Mouse (Mus musculus) G1E (cell line): Measurements from ENCODE around the gene Scamp1. TPM values are rescaled to one million over a fixed set of nuclear protein-coding genes. Genes with fewer than 3 reads are reported as not detected.

Source experiments
- ATAC-seq: 2 replicates; pipeline ENCODE4 v1.8.0; 2016; ENCODE audit warnings: mild to moderate bottlenecking; ENCODE audit not compliant: insufficient number of reproducible peaks, poor library complexity, low FRiP score, severe bottlenecking; ENCODE audit errors: extremely low read depth
- DNase-seq: peaks from one replicate; pipeline ENCODE4 v3.0.0; 2012; ENCODE audit warnings: low spot score
- H3K27me3 ChIP-seq: 2 replicates; pipeline ENCODE4 v1.6.1; 2012; ENCODE audit warnings: mild to moderate bottlenecking, low read length, inconsistent platforms; ENCODE audit not compliant: insufficient read depth
- H3K36me3 ChIP-seq: replicated peaks from 2 replicates; pipeline ENCODE3; 2012; ENCODE audit warnings: mild to moderate bottlenecking, inconsistent platforms
- H3K4me1 ChIP-seq: 2 replicates; pipeline ENCODE4 v1.6.1; 2012; ENCODE audit warnings: low read depth, low read length, inconsistent platforms, mixed read lengths; ENCODE audit not compliant: insufficient read depth
- H3K4me3 ChIP-seq: 2 replicates; pipeline ENCODE4 v1.5.1; 2012; ENCODE audit warnings: low read depth, mild to moderate bottlenecking, inconsistent platforms, low read length, moderate library complexity, mixed read lengths
- H3K9me3 ChIP-seq: replicated peaks from 2 replicates; pipeline ENCODE4 v1.6.1; 2012; ENCODE audit warnings: inconsistent platforms
- CTCF ChIP-seq: IDR thresholded peaks from 2 replicates; pipeline ENCODE4 v1.5.1; 2012; ENCODE audit warnings: low read depth, low read length, inconsistent platforms, mixed read lengths
- GATA1 ChIP-seq: IDR thresholded peaks from 2 replicates; pipeline ENCODE4 v1.6.1; 2012; ENCODE audit warnings: borderline replicate concordance, low read length, inconsistent platforms, mixed read lengths
- GATA2 ChIP-seq: IDR thresholded peaks from 2 replicates; pipeline ENCODE4 v1.6.1; 2012; ENCODE audit warnings: low read depth, low read length, inconsistent platforms, borderline replicate concordance
- POLR2AphosphoS5 ChIP-seq: IDR thresholded peaks from 2 replicates; pipeline ENCODE4 v1.6.1; 2012; ENCODE audit warnings: low read depth, low read length, inconsistent platforms; ENCODE audit not compliant: insufficient replicate concordance
- TAL1 ChIP-seq: conservative IDR thresholded peaks from 2 replicates; pipeline ENCODE4 v1.6.1; 2012; ENCODE audit warnings: low read depth, low read length, inconsistent platforms, mixed read lengths
- polyA plus RNA-seq: library from polyadenylated mRNA; stranded (reverse); fragments of >175 nt; gene quantifications from 2 replicates; pipeline ENCODE4 v1.2.3, GENCODE M21; 2012
- total RNA-seq, 2 experiments: library from RNA; stranded (forward) in 1 of 2; stranded (reverse) in 1 of 2; fragments of 200-1000 nt in 1 of 2; fragments of >200 nt in 1 of 2; fragmentation: Nextera tagmentation in 1 of 2; gene quantifications; 2 replicates each; pipeline ENCODE4 v1.2.3; 2014 to 2017

Scamp1 gene
- total and polyA plus RNA-seq, 3 experiments: 0.05 TPM; not detected in 2

- no peak overlapping the region; the same call in 1 of the 2 replicates for H3K4me3 ChIP-seq
- DNase-seq: no peak
- TF ChIP-seq CTCF: no peak
- TF ChIP-seq GATA2: no peak
- no peak for TF ChIP-seq GATA1
- TF ChIP-seq TAL1: no peak
- TF ChIP-seq POLR2AphosphoS5: no peak
- H3K9me3 ChIP-seq: no peaks in the 10 kb centered on the region
- peaks cover 14% of the 10 kb centered on the region for H3K27me3 ChIP-seq
- H3K4me1 ChIP-seq: no peaks in the 10 kb centered on the region
- no peaks in the 10 kb centered on the region for H3K36me3 ChIP-seq
- ATAC-seq: no peak
These were observed 14.6 kb upstream of the Scamp1 start for GRCm38 (mm10) chr13:94300232-94300631.

- Histone ChIP-seq H3K4me1 (no peaks in the 10 kb centered on the region), H3K9me3 (no peaks in the 10 kb centered on the region), H3K27me3 (peaks cover 15% of the 10 kb centered on the region), H3K4me3 (no peak overlapping the region), H3K36me3 (no peaks in the 10 kb centered on the region)
- no peak for ATAC-seq
- DNase-seq: no peak
- TF ChIP-seq POLR2AphosphoS5: no peak
- TF ChIP-seq TAL1: no peak
- no peak for TF ChIP-seq GATA1
- TF ChIP-seq CTCF: no peak
- TF ChIP-seq GATA2: no peak
These were observed 12.7 kb upstream of the Scamp1 start for GRCm38 (mm10) chr13:94298401-94298800.

- no peak for ATAC-seq
These were observed 10.7 kb upstream of the Scamp1 start for GRCm38 (mm10) chr13:94296371-94296770.

DNA sequence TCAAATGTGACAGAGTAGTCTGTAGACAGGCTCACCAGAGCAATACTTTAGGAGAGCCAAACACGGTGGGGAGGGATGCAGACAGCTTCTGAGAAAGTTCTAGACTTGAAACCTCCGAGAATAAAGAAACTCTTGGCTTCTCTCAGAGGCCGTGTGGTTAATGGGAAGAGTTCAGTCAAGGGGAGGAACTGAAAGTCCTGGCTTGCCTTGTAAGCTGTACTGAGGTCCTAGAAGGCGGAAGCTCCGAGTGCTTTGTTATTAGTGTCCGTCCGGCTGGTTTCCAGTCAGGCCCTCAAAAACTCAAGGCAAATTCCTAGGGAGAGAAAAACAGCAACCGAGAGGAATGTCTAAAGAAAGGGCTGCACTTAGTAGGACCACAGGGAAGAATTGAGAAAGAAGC, 10.3 kb upstream of the Scamp1 start:
- H3K4me1 ChIP-seq: no peaks in the 10 kb centered on the region
- H3K4me3 ChIP-seq: no peak overlapping the region
- DNase-seq (no peak), ATAC-seq (no peak)
- no peaks in the 10 kb centered on the region for H3K9me3 ChIP-seq
- H3K36me3 ChIP-seq: no peaks in the 10 kb centered on the region
- peaks cover 8% of the 10 kb centered on the region for H3K27me3 ChIP-seq
- TF ChIP-seq POLR2AphosphoS5: no peak
- no peak for TF ChIP-seq GATA1
- no peak for TF ChIP-seq GATA2
- no peak for TF ChIP-seq CTCF
- no peak for TF ChIP-seq TAL1

More at GRCm38 (mm10) chr13:94296371-94296770, 10.7 kb upstream of the Scamp1 start:
- TF ChIP-seq TAL1 (no peak), GATA1 (no peak), GATA2 (no peak), POLR2AphosphoS5 (no peak), CTCF (no peak)
- Histone ChIP-seq H3K4me1 (no peaks in the 10 kb centered on the region), H3K36me3 (no peaks in the 10 kb centered on the region), H3K9me3 (no peaks in the 10 kb centered on the region), H3K4me3 (no peak overlapping the region), H3K27me3 (peaks cover 8% of the 10 kb centered on the region)
- no peak for DNase-seq

GRCm38 (mm10) chr13:94294886-94295285, 9.2 kb upstream of the Scamp1 start:
- ATAC-seq: no peak
- H3K36me3 ChIP-seq: no peaks in the 10 kb centered on the region
- peaks cover 7% of the 10 kb centered on the region; the same call in 1 of the 2 replicates for H3K27me3 ChIP-seq
- no peak overlapping the region for H3K4me3 ChIP-seq
- H3K4me1 ChIP-seq: no peaks in the 10 kb centered on the region
- DNase-seq: no peak
- H3K9me3 ChIP-seq: no peaks in the 10 kb centered on the region
- TF ChIP-seq CTCF (no peak), POLR2AphosphoS5 (no peak), TAL1 (no peak), GATA2 (no peak), GATA1 (no peak)

DNA sequence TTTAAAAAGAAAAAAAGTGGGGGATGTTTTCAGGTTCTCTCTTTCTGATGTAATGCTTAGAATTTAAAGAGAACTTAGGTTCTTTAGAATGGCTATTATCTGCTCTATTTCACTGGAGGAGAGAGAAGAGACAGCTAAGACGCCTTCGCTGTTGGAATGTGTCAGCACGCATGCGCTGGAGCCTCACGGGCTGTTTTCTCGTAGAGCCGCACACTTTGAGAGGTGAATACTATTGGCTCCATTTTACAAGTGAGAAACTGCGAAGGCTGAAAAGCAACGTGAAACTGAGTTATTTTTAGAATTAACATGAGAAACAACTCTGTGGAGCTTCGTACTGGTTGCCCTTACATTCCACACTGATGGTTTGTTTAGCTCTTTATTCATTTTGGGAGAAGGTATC, 8.3 kb upstream of the Scamp1 start:
- DNase-seq (no peak), ATAC-seq (no peak)
- H3K27me3 ChIP-seq: peaks cover 7% of the 10 kb centered on the region; the same call in 1 of the 2 replicates

DNA sequence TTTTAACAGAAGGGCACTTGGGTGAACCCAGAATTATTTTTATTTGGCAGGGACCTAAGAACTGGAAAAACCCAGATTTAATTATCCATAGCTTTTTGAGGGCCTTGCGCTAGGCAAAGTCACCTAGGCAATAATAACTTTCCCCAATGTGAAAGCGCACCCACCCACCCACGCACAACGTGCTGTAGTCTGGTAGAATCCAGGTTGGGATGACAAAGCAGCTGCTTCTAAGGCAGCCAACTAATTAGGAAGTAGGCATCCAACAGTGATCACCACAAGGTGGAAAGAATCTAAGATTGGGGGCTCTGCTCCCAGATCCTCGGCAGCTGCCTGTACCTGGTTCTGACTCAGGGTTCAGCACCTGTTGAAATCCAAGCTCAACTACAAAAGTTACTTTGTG, 538 bp upstream of the Scamp1 start:
- Histone ChIP-seq H3K4me3 (no peak overlapping the region), H3K36me3 (no peaks in the 10 kb centered on the region), H3K27me3 (peaks cover 7% of the 10 kb centered on the region; the same call in 1 of the 2 replicates), H3K9me3 (peaks cover 8% of the 10 kb centered on the region), H3K4me1 (no peaks in the 10 kb centered on the region)
- no peak for ATAC-seq
- TF ChIP-seq CTCF (no peak), GATA1 (no peak), GATA2 (no peak), TAL1 (no peak)
- no peak for DNase-seq

More for the DNA sequence above, 8.3 kb upstream of the Scamp1 start:
- H3K9me3 ChIP-seq: no peaks in the 10 kb centered on the region
- H3K4me1 ChIP-seq: no peaks in the 10 kb centered on the region
- TF ChIP-seq GATA2 (no peak), POLR2AphosphoS5 (no peak), CTCF (no peak), TAL1 (no peak), GATA1 (no peak)
- H3K4me3 ChIP-seq: no peak overlapping the region
- H3K36me3 ChIP-seq: no peaks in the 10 kb centered on the region
